Comparison of ENCODE assay signal across 8 mouse cellular contexts in the genomic region with DNA sequence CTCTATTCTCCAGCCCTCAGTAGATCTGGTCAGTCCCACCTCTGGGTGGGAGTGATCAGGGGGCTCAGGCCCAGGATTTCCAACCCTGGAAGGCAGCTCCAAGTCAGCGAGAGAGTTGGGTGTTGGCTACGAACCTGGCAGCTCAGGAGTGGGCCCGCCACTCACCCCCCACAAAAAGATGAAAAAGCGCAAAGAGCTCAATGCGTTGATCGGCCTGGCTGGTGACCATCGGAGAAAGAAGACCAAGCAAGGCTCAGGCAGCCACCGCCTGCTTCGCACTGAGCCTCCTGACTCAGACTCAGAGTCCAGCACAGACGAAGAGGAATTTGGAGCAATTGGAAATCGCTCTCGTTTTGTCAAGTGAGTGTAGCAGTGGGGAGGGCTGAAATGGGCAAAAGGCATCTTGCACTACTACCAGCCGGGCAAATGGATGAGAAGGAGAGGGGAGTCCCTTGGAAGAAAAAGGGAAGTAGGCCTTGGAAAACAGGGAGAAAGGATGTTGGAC. TPM values are rescaled to one million over a fixed set of nuclear protein-coding genes. Genes with fewer than 3 reads are reported as not detected.
A peak's percentile ranks its signal among the peaks of the same experiment; 100 is the strongest.
DNase-seq lines count a peak whose midpoint lies in the region; ATAC-seq and TF ChIP-seq lines count a peak whose summit lies in the region.

No protein-coding gene starts in this region.

- H3K4me1 ChIP-seq in lung, embryonic 15.5 days = peaks cover 20% of the 10 kb centered on the region
- peaks cover 1% of the 10 kb centered on the region; the same call in 1 of the 2 replicates for H3K4me1 ChIP-seq in bone marrow, adult 2 months (ENCODE audit: control insufficient read depth, insufficient read depth, low read length)
- peaks cover 16% of the 10 kb centered on the region for H3K4me1 ChIP-seq in liver, embryonic 16.5 days (ENCODE audit: control insufficient read depth, low read depth, low read length)

- peak overlapping the region; percentile 80 for H3K4me3 ChIP-seq in lung, embryonic 15.5 days
- peak overlapping the region; percentile 56 for H3K4me3 ChIP-seq in bone marrow, adult 2 months (replicated peaks; ENCODE audit: control insufficient read depth, low read depth, low read length)
- peak overlapping the region; percentile 80 for H3K4me3 ChIP-seq in liver, embryonic 16.5 days (ENCODE audit: low read depth, low read length)

- no peaks in the 10 kb centered on the region for H3K9me3 ChIP-seq in lung, embryonic 15.5 days
- no peaks in the 10 kb centered on the region for H3K9me3 ChIP-seq in liver, embryonic 16.5 days (replicated peaks; ENCODE audit: control insufficient read depth, low read length)

- no peaks in the 10 kb centered on the region for H3K27me3 ChIP-seq in lung, embryonic 15.5 days
- H3K27me3 ChIP-seq in liver, embryonic 16.5 days (ENCODE audit: control insufficient read depth, insufficient read depth, low read depth, low read length) = no peaks in the 10 kb centered on the region

- TF ChIP-seq CTCF in bone marrow, adult 2 months (IDR thresholded peaks at IDR 0.05; ENCODE audit: control insufficient read depth, insufficient read depth, low read length) = no peak

- no peak overlapping the region for H3K27ac ChIP-seq in lung, embryonic 15.5 days
- peak overlapping the region; percentile 43 for H3K27ac ChIP-seq in bone marrow, adult 2 months (ENCODE audit: control insufficient read depth, insufficient read depth, low read depth, low read length, poor library complexity)
- no peak overlapping the region; the same call in 1 of the 2 replicates for H3K27ac ChIP-seq in liver, embryonic 16.5 days (ENCODE audit: low read length)

- intact Hi-C loops in gastrocnemius, postnatal 14 days (cut with DNase I; ENCODE audit: low total_unique reads) = loop anchor here (5.0 to 10.0 kb wide), 2 partner anchors 46 to 94 kb away; a partner anchor contains a TSS

- 40% methylated on average over 13 of the region's 13 CpGs for WGBS in lung, embryonic 15.5 days
- 8% methylated on average over 13 of the region's 13 CpGs for WGBS in bone marrow, adult 2 months
- WGBS in liver, embryonic 16.5 days (ENCODE audit: insufficient replicate concordance) = 24% methylated on average over 13 of the region's 13 CpGs

- peak overlapping the region; percentile 84 for H3K9ac ChIP-seq in lung, embryonic 15.5 days
- H3K9ac ChIP-seq in liver, embryonic 16.5 days (ENCODE audit: low read depth, low read length) = peak overlapping the region; percentile 84

- ATAC-seq in lung, embryonic 15.5 days (ENCODE audit: borderline replicate concordance, extremely low read depth, low FRiP score, low TSS enrichment) = no peak
- ATAC-seq in liver, embryonic 16.5 days (ENCODE audit: low read depth) = no peak

- peaks cover 19% of the 10 kb centered on the region for H3K36me3 ChIP-seq in lung, embryonic 15.5 days
- H3K36me3 ChIP-seq in liver, embryonic 16.5 days (ENCODE audit: control insufficient read depth, insufficient read depth) = peaks cover 9% of the 10 kb centered on the region; the same call in 1 of the 2 replicates

- TF ChIP-seq POLR2A in bone marrow, adult 2 months (IDR thresholded peaks at IDR 0.05; ENCODE audit: borderline replicate concordance, control insufficient read depth, low read depth, low read length) = no peak

- H3K4me2 ChIP-seq in lung, embryonic 15.5 days = peak overlapping the region; percentile 63
- H3K4me2 ChIP-seq in liver, embryonic 16.5 days (ENCODE audit: low read depth, low read length) = peak overlapping the region; percentile 89

- DNase-seq in lung, adult 18-20 months = no peak
- DNase-seq in heart, postnatal 4 days = peak; percentile 5
- DNase-seq in gastrocnemius, postnatal 14 days = no peak
- no peak for DNase-seq in gastrocnemius, postnatal 25 days
- no peak for DNase-seq in right cerebral cortex, adult 18-20 months

RNA-seq across cellular contexts. Expression of a gene that starts 1.0 kb away (rescaled TPM):
- polyA plus RNA-seq in lung, embryonic 15.5 days (2015; fragmentation: Nextera tagmentation; extraction: Ambion mirVana) = 30.6 and 34.6 TPM in 2 replicates
- 6.1 and 7.0 TPM in 2 replicates for polyA plus RNA-seq in bone marrow, adult 2 months (2011; ENCODE audit: insufficient read depth, insufficient read length, low replicate concordance, missing spikeins)
- 10 to 100 TPM; 33.4 to 35.2 TPM for total RNA-seq in heart, postnatal 4 days (2021)
- polyA plus RNA-seq in liver, embryonic 16.5 days (2015; fragmentation: Nextera tagmentation; extraction: Ambion mirVana) = 10.0 and 10.9 TPM in 2 replicates
- total RNA-seq in gastrocnemius, postnatal 14 days (2021) = 10 to 100 TPM; 25.0 to 27.2 TPM
- total RNA-seq in gastrocnemius, postnatal 25 days (2021) = 10 to 100 TPM; 33.1 to 33.2 TPM

RNA-seq across cellular contexts. Expression of a gene that starts 42.3 kb away (rescaled TPM):
- polyA plus RNA-seq in lung, embryonic 15.5 days (2015; fragmentation: Nextera tagmentation; extraction: Ambion mirVana) = 0.20 and 0.32 TPM in 2 replicates
- not detected in 2 replicates for polyA plus RNA-seq in bone marrow, adult 2 months (2011; ENCODE audit: insufficient read depth, insufficient read length, low replicate concordance, missing spikeins)
- total RNA-seq in heart, postnatal 4 days (2021) = 1 to 10 TPM in 1 of 2 experiments, under 1 TPM in 1; 0.60 to 1.2 TPM
- 0.12 TPM in 1 of 2 replicates, not detected in the other for polyA plus RNA-seq in liver, embryonic 16.5 days (2015; fragmentation: Nextera tagmentation; extraction: Ambion mirVana)
- total RNA-seq in gastrocnemius, postnatal 14 days (2021) = 1 to 10 TPM in 1 of 2 experiments, under 1 TPM in 1; 0.80 to 1.5 TPM
- total RNA-seq in gastrocnemius, postnatal 25 days (2021) = 1 to 10 TPM; 1.2 to 1.3 TPM

RNA-seq across cellular contexts. Expression of a gene that starts 46.1 kb away (rescaled TPM):
- 50.7 and 52.0 TPM in 2 replicates for polyA plus RNA-seq in lung, embryonic 15.5 days (2015; fragmentation: Nextera tagmentation; extraction: Ambion mirVana)
- 6.4 and 9.2 TPM in 2 replicates for polyA plus RNA-seq in bone marrow, adult 2 months (2011; ENCODE audit: insufficient read depth, insufficient read length, low replicate concordance, missing spikeins)
- total RNA-seq in heart, postnatal 4 days (2021) = 10 to 100 TPM; 56.1 to 59.3 TPM
- polyA plus RNA-seq in liver, embryonic 16.5 days (2015; fragmentation: Nextera tagmentation; extraction: Ambion mirVana) = 11.6 and 12.7 TPM in 2 replicates
- 10 to 100 TPM; 31.2 to 42.1 TPM for total RNA-seq in gastrocnemius, postnatal 14 days (2021)
- total RNA-seq in gastrocnemius, postnatal 25 days (2021) = 10 to 100 TPM; 48.9 to 49.3 TPM
